Mouse (Mus musculus): ENCODE measurements at regions not wholly inside any gene's neighbourhood (a gene's known extent, or its start where the extent isn't known, plus 50 kb on each side); places are given as distances from the start of the nearest gene placed in this dataset.

GRCm38 (mm10) chr5:39557376-39558001, 197.8 kb downstream of the Hs3st1 start:
- peak; percentile 2 for DNase-seq (ENCODE audit: low read depth, low spot score)

- no peak for DNase-seq (ENCODE audit: low read depth, low spot score)
These were observed 218.2 kb downstream of the Hs3st1 start for GRCm38 (mm10) chr5:39537044-39537443.

- no peak for DNase-seq (ENCODE audit: low read depth, low spot score)
These were observed 218.9 kb downstream of the Hs3st1 start for GRCm38 (mm10) chr5:39536351-39536750.

- DNase-seq (ENCODE audit: low read depth, low spot score) = no peak
These were observed 245.0 kb downstream of the Hs3st1 start for GRCm38 (mm10) chr5:39510246-39510645.

- no peak for DNase-seq (ENCODE audit: low read depth, low spot score)
These were observed 272.5 kb downstream of the Hs3st1 start for GRCm38 (mm10) chr5:39482756-39483155.

- peak; percentile 97 for DNase-seq (ENCODE audit: low read depth, low spot score)
These were observed 297.2 kb downstream of the Hs3st1 start for GRCm38 (mm10) chr5:39458116-39458525.

- DNase-seq (ENCODE audit: low read depth, low spot score) = no peak
These were observed 301.6 kb downstream of the Hs3st1 start for GRCm38 (mm10) chr5:39453706-39454105.

- DNase-seq (ENCODE audit: low read depth, low spot score) = peak; percentile 52
These were observed 314.5 kb downstream of the Hs3st1 start for GRCm38 (mm10) chr5:39440817-39441216.

GRCm38 (mm10) chr5:39437463-39438201, 317.6 kb downstream of the Hs3st1 start:
- no peak for DNase-seq (ENCODE audit: low read depth, low spot score)

GRCm38 (mm10) chr5:39426053-39426452, 329.2 kb downstream of the Hs3st1 start:
- peak; percentile 65 for DNase-seq (ENCODE audit: low read depth, low spot score)

GRCm38 (mm10) chr5:39423720-39424119, 331.6 kb downstream of the Hs3st1 start:
- no peak for DNase-seq (ENCODE audit: low read depth, low spot score)

- peak; percentile 79 for DNase-seq (ENCODE audit: low read depth, low spot score)
These were observed 336.5 kb downstream of the Hs3st1 start for GRCm38 (mm10) chr5:39418795-39419194.

- DNase-seq (ENCODE audit: low read depth, low spot score) = no peak
These were observed 337.5 kb downstream of the Hs3st1 start for GRCm38 (mm10) chr5:39417845-39418154.

GRCm38 (mm10) chr5:39417121-39417844, 338.0 kb downstream of the Hs3st1 start:
- peak; percentile 76 for DNase-seq (ENCODE audit: low read depth, low spot score)

GRCm38 (mm10) chr5:39416597-39417023, 338.7 kb downstream of the Hs3st1 start:
- DNase-seq (ENCODE audit: low read depth, low spot score) = no peak

GRCm38 (mm10) chr5:39412756-39413155, 342.5 kb downstream of the Hs3st1 start:
- DNase-seq (ENCODE audit: low read depth, low spot score) = no peak

GRCm38 (mm10) chr5:39390391-39390987, 364.8 kb downstream of the Hs3st1 start:
- peak; percentile 15 for DNase-seq (ENCODE audit: low read depth, low spot score)

GRCm38 (mm10) chr5:39384410-39384809, 370.9 kb downstream of the Hs3st1 start:
- peak; percentile 15 for DNase-seq (ENCODE audit: low read depth, low spot score)

GRCm38 (mm10) chr5:39374199-39374598, 381.1 kb downstream of the Hs3st1 start:
- no peak for DNase-seq (ENCODE audit: low read depth, low spot score)

- peak; percentile 85 for DNase-seq (ENCODE audit: low read depth, low spot score)
These were observed 406.6 kb downstream of the Hs3st1 start for GRCm38 (mm10) chr5:39348680-39349079.

GRCm38 (mm10) chr5:39347019-39347418, 408.3 kb downstream of the Hs3st1 start:
- no peak for DNase-seq (ENCODE audit: low read depth, low spot score)

GRCm38 (mm10) chr5:39337917-39338316, 417.4 kb downstream of the Hs3st1 start:
- DNase-seq (ENCODE audit: low read depth, low spot score) = no peak

All from brain, adult 2 months (tissue).